Mouse (Mus musculus) midbrain, embryonic 11.5 days (tissue): Measurements from ENCODE around the gene Adh1. TPM values are rescaled to one million over a fixed set of nuclear protein-coding genes. Genes with fewer than 3 reads are reported as not detected.

Experiments used
- ATAC-seq: fragments of 200-750 bp; cut with Nextera tagmentation; 2 replicates; pipeline ENCODE4 v1.8.0; 2017; ENCODE audit warnings: moderate TSS enrichment, moderate library complexity; ENCODE audit not compliant: low FRiP score
- DNase-seq: peaks from one replicate; pipeline ENCODE4 v3.0.0; 2015; ENCODE audit warnings: low spot score; ENCODE audit errors: missing footprints
- H3K27ac ChIP-seq: fragments of 300-500 bp; sonication (generic); 2 replicates; pipeline ENCODE4 v1.5.1; 2014; ENCODE audit warnings: low read depth, low read length
- H3K27me3 ChIP-seq: fragments of 300-500 bp; sonication (generic); 2 replicates; pipeline ENCODE4 v1.6.1; 2014; ENCODE audit warnings: mild to moderate bottlenecking, low read length, moderate library complexity, mixed read lengths; ENCODE audit not compliant: control insufficient read depth, insufficient read depth
- H3K36me3 ChIP-seq: fragments of 300-500 bp; sonication (generic); 2 replicates; pipeline ENCODE4 v1.6.1; 2014; ENCODE audit warnings: mild to moderate bottlenecking, low read length, moderate library complexity, mixed read lengths; ENCODE audit not compliant: control insufficient read depth, insufficient read depth
- H3K4me1 ChIP-seq: fragments of 300-500 bp; sonication (generic); 2 replicates; pipeline ENCODE4 v1.6.1; 2014; ENCODE audit warnings: low read length; ENCODE audit not compliant: control insufficient read depth, insufficient read depth
- H3K4me2 ChIP-seq: fragments of 300-500 bp; sonication (generic); 2 replicates; pipeline ENCODE4 v1.6.1; 2014; ENCODE audit warnings: mild to moderate bottlenecking, moderate library complexity
- H3K4me3 ChIP-seq: fragments of 300-500 bp; sonication (generic); 2 replicates; pipeline ENCODE4 v1.5.1; 2014; ENCODE audit warnings: low read depth, low read length
- H3K9ac ChIP-seq: fragments of 300-500 bp; sonication (generic); 2 replicates; pipeline ENCODE4 v1.6.1; 2014; ENCODE audit warnings: low read length
- H3K9me3 ChIP-seq: fragments of 300-500 bp; sonication (generic); 2 replicates; pipeline ENCODE4 v1.6.1; 2016; ENCODE audit warnings: low read length; ENCODE audit not compliant: control insufficient read depth
- WGBS: fragments of 180-500 bp; shearing (Covaris S2); extraction: QIAGEN DNeasy Blood & Tissue Kit; methylation state at CpG from one replicate; pipeline ENCODE4 v1.1.7; 2014; 5-methylcytosine and 5-hydroxymethylcytosine counted together
- polyA plus RNA-seq: library from polyadenylated mRNA; unstranded; fragments of >200 nt; fragmentation: Nextera tagmentation; extraction: Ambion mirVana; gene quantifications from 2 replicates; pipeline ENCODE4 v1.2.1, GENCODE M21; 2014

Adh1 gene
- polyA plus RNA-seq, 1 experiment from 2014 or later, result 0.48 TPM

DNA sequence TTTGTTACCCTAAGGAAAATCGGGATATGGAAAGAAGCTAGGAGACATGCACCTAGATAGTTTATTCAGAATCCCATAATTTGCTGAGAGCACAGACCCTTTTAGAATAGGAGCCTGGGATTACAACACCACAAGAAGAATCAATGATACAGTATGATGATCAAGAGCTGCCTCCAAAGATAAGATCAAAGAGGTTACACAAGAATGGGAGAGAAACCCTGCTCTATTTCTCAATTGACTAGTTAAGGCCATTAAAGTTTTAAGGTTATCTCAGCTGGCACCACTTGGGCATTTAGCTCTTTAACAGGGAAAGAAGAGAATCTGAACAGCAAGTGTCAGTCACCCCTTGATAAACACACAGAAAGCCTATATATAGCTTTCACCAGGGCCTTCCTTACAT, 74.8 kb downstream of the Adh1 start:
- DNase-seq, result no peak
- H3K9ac ChIP-seq, result no peak overlapping the region

DNA sequence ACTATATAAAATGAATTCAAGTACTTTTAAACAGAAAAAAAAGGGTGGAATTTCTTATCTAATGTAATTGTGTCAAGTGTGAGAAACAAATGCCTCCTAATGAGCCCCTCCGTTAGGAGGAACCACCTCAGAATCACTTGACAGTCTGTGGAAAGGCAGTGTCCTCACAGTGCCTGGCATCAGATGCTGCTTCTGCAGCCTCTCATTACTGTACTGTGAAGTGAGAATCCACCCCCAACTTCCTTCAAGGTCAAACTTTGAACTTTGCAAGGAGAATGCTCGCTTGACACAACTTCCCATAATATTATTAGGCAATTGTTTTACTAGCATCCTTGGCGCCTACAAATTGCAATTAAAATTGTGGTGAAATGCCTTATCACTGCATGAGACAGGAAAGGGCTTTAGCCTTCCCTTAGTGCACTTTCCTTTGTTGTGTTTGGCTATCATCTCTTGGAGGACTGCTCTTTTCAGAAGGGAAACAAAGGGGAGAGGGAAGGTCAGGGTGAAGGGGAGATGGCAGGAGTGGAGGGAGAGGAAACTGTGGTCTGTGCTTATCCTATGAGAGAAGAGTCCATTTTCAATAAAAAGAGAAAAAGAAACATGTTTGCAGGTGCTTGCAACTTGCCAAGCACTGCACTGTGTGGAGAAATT, 75.4 kb downstream of the Adh1 start:
- WGBS, result 76% methylated on average over 3 of the region's 3 CpGs
- H3K9ac ChIP-seq, result no peak overlapping the region
- no peak overlapping the region for H3K27ac ChIP-seq
- ATAC-seq, result no peak
- H3K4me3 ChIP-seq, result no peak overlapping the region
- no peaks in the 10 kb centered on the region for H3K27me3 ChIP-seq
- no peak for DNase-seq
- no peaks in the 10 kb centered on the region for H3K4me1 ChIP-seq
- no peak overlapping the region for H3K4me2 ChIP-seq
- H3K9me3 ChIP-seq, result no peaks in the 10 kb centered on the region
- no peaks in the 10 kb centered on the region for H3K36me3 ChIP-seq

More for the DNA sequence above, 74.8 kb downstream of the Adh1 start:
- no peaks in the 10 kb centered on the region for H3K4me1 ChIP-seq
- no peak overlapping the region for H3K4me3 ChIP-seq
- no peak overlapping the region for H3K27ac ChIP-seq
- WGBS, result 92% methylated on average over 1 of the region's 1 CpGs
- H3K4me2 ChIP-seq, result no peak overlapping the region
- H3K9me3 ChIP-seq, result no peaks in the 10 kb centered on the region
- H3K36me3 ChIP-seq, result no peaks in the 10 kb centered on the region
- H3K27me3 ChIP-seq, result no peaks in the 10 kb centered on the region
- no peak for ATAC-seq

Other genes starting within 250 kb of the Adh1 start
- gene 1110002E22Rik, start 195.9 kb upstream of the Adh1 start, polyA plus RNA-seq, result 0.01 and 0.08 TPM in 2 replicates
- not detected in 2 replicates for gene Gm5105, start 193.6 kb upstream of the Adh1 start, polyA plus RNA-seq
- 14.9 and 19.5 TPM in 2 replicates for gene Trmt10a, start 117.5 kb upstream of the Adh1 start, polyA plus RNA-seq
- gene Mttp, start 116.0 kb upstream of the Adh1 start, polyA plus RNA-seq, result 10.0 and 10.7 TPM in 2 replicates
- gene 4930579F01Rik, start 67.2 kb upstream of the Adh1 start, polyA plus RNA-seq, result not detected in 2 replicates
- 0.11 and 0.16 TPM in 2 replicates for gene Adh7, start 43.2 kb upstream of the Adh1 start, polyA plus RNA-seq
- gene Adh6a, start 52.3 kb downstream of the Adh1 start, polyA plus RNA-seq, result not detected in 2 replicates
- 0.33 and 0.41 TPM in 2 replicates for gene Adh6b, start 80.8 kb downstream of the Adh1 start, polyA plus RNA-seq
- not detected in 2 replicates for gene Adh4, start 154.5 kb downstream of the Adh1 start, polyA plus RNA-seq
- gene Adh5, start 182.1 kb downstream of the Adh1 start, polyA plus RNA-seq, result 279 and 283 TPM in 2 replicates
- gene Metap1, start 228.5 kb downstream of the Adh1 start, polyA plus RNA-seq, result 49.2 and 53.7 TPM in 2 replicates